Mouse (Mus musculus) liver, adult 2 months (tissue): ENCODE measurements at regions not wholly inside any gene's neighbourhood (a gene's known extent, or its start where the extent isn't known, plus 50 kb on each side); places are given as distances from the start of the nearest gene placed in this dataset.

Source experiments
- DNase-seq: peaks from one replicate; pipeline ENCODE4 v3.0.0-alpha.2; 2011; ENCODE audit warnings: low read depth, low spot score; ENCODE audit errors: extremely low read depth
- H3K27ac ChIP-seq: fragments of 200-500 bp; replicated peaks from 2 replicates; pipeline ENCODE4 v1.5.1; 2012; ENCODE audit warnings: low read depth, mild to moderate bottlenecking, control low read depth, inconsistent platforms, low read length; ENCODE audit not compliant: insufficient read depth
- H3K27me3 ChIP-seq: fragments of 200-500 bp; 2 replicates; pipeline ENCODE4 v1.6.1; 2012; ENCODE audit warnings: mild to moderate bottlenecking, moderate library complexity, low read length, inconsistent platforms; ENCODE audit not compliant: control insufficient read depth, insufficient read depth
- H3K36me3 ChIP-seq: fragments of 200-500 bp; 2 replicates; pipeline ENCODE4 v1.6.1; 2012; ENCODE audit warnings: low read length, inconsistent platforms; ENCODE audit not compliant: control insufficient read depth, insufficient read depth
- H3K4me1 ChIP-seq: fragments of 200-500 bp; 2 replicates; pipeline ENCODE4 v1.6.1; 2011; ENCODE audit warnings: low read length; ENCODE audit not compliant: control insufficient read depth, insufficient read depth
- H3K4me3 ChIP-seq: fragments of 200-500 bp; 2 replicates; pipeline ENCODE4 v1.5.1; 2011; ENCODE audit warnings: low read depth, mild to moderate bottlenecking, control low read depth, low read length, moderate library complexity; ENCODE audit not compliant: insufficient read depth
- H3K79me2 ChIP-seq: fragments of 200-500 bp; 2 replicates; pipeline ENCODE4 v1.6.1; 2012; ENCODE audit warnings: inconsistent platforms, mild to moderate bottlenecking, low read length, moderate library complexity; ENCODE audit not compliant: control insufficient read depth, insufficient read depth
- H3K9ac ChIP-seq: fragments of 200-500 bp; 2 replicates; pipeline ENCODE4 v1.6.1; 2012; ENCODE audit warnings: low read depth, mild to moderate bottlenecking, control low read depth, inconsistent platforms, low read length
- CTCF ChIP-seq: fragments of 200-500 bp; IDR thresholded peaks from 2 replicates; pipeline ENCODE4 v1.5.1; 2011; ENCODE audit warnings: low read depth, low read length, control low read depth
- POLR2A ChIP-seq: fragments of 200-500 bp; IDR thresholded peaks from 2 replicates; pipeline ENCODE4 v1.6.1; 2011; ENCODE audit warnings: low read length, control low read depth; ENCODE audit not compliant: insufficient read depth; ENCODE audit errors: extremely low read depth
- WGBS: fragments of 180-500 bp; shearing (Covaris S2); methylation state at CpG from one replicate; pipeline ENCODE4 v1.1.7; 2018; 5-methylcytosine and 5-hydroxymethylcytosine counted together

GRCm38 (mm10) chr12:36792205-36792604 is 316.1 kb upstream of the Meox2 start:
- TF ChIP-seq POLR2A (no peak), CTCF (no peak)
- WGBS: 76% methylated on average over 3 of the region's 3 CpGs
- no peak for DNase-seq
- H3K27ac ChIP-seq: no peak overlapping the region
- H3K9ac ChIP-seq: no peak overlapping the region
- H3K27me3 ChIP-seq: no peaks in the 10 kb centered on the region
- no peak overlapping the region for H3K4me3 ChIP-seq
- no peaks in the 10 kb centered on the region for H3K79me2 ChIP-seq
- H3K4me1 ChIP-seq: no peaks in the 10 kb centered on the region
- H3K36me3 ChIP-seq: no peaks in the 10 kb centered on the region

GRCm38 (mm10) chr12:36793799-36794198 is 314.5 kb upstream of the Meox2 start:
- Histone ChIP-seq H3K9ac (no peak overlapping the region), H3K27me3 (no peaks in the 10 kb centered on the region), H3K4me3 (no peak overlapping the region), H3K79me2 (no peaks in the 10 kb centered on the region), H3K36me3 (no peaks in the 10 kb centered on the region), H3K4me1 (no peaks in the 10 kb centered on the region), H3K27ac (no peak overlapping the region)
- WGBS: 79% methylated on average over 2 of the region's 2 CpGs
- TF ChIP-seq CTCF: no peak
- TF ChIP-seq POLR2A: no peak
- no peak for DNase-seq

GRCm38 (mm10) chr12:36796201-36796600 is 312.1 kb upstream of the Meox2 start:
- TF ChIP-seq POLR2A (no peak), CTCF (no peak)
- H3K4me1 ChIP-seq: no peaks in the 10 kb centered on the region
- H3K36me3 ChIP-seq: no peaks in the 10 kb centered on the region
- no peak for DNase-seq
- H3K27ac ChIP-seq: no peak overlapping the region
- no peaks in the 10 kb centered on the region for H3K27me3 ChIP-seq
- no peak overlapping the region for H3K4me3 ChIP-seq
- H3K79me2 ChIP-seq: no peaks in the 10 kb centered on the region
- WGBS: 85% methylated on average over 4 of the region's 4 CpGs
- H3K9ac ChIP-seq: no peak overlapping the region

GRCm38 (mm10) chr12:36817938-36818337 is 290.4 kb upstream of the Meox2 start:
- TF ChIP-seq POLR2A: no peak
- no peak for TF ChIP-seq CTCF
- H3K4me3 ChIP-seq: no peak overlapping the region
- H3K27ac ChIP-seq: no peak overlapping the region
- H3K79me2 ChIP-seq: no peaks in the 10 kb centered on the region
- DNase-seq: no peak
- 91% methylated on average over 2 of the region's 2 CpGs for WGBS
- H3K36me3 ChIP-seq: no peaks in the 10 kb centered on the region
- no peaks in the 10 kb centered on the region for H3K27me3 ChIP-seq
- H3K4me1 ChIP-seq: no peaks in the 10 kb centered on the region
- no peak overlapping the region for H3K9ac ChIP-seq

- 79% methylated on average over 3 of the region's 3 CpGs for WGBS
Observed at GRCm38 (mm10) chr12:36818852-36819251, 289.5 kb upstream of the Meox2 start.

GRCm38 (mm10) chr12:36826766-36827165 is 281.6 kb upstream of the Meox2 start:
- TF ChIP-seq CTCF: no peak
- no peak for TF ChIP-seq POLR2A
- WGBS: 75% methylated on average over 6 of the region's 6 CpGs

More at GRCm38 (mm10) chr12:36818852-36819251, 289.5 kb upstream of the Meox2 start:
- Histone ChIP-seq H3K9ac (no peak overlapping the region), H3K4me3 (no peak overlapping the region), H3K79me2 (no peaks in the 10 kb centered on the region), H3K36me3 (no peaks in the 10 kb centered on the region), H3K27me3 (no peaks in the 10 kb centered on the region), H3K27ac (no peak overlapping the region), H3K4me1 (no peaks in the 10 kb centered on the region)
- DNase-seq: no peak
- TF ChIP-seq POLR2A: no peak
- no peak for TF ChIP-seq CTCF

More at GRCm38 (mm10) chr12:36826766-36827165, 281.6 kb upstream of the Meox2 start:
- Histone ChIP-seq H3K79me2 (no peaks in the 10 kb centered on the region), H3K27ac (no peak overlapping the region), H3K27me3 (no peaks in the 10 kb centered on the region), H3K4me1 (no peaks in the 10 kb centered on the region), H3K36me3 (no peaks in the 10 kb centered on the region), H3K9ac (no peak overlapping the region), H3K4me3 (no peak overlapping the region)
- DNase-seq: no peak
